Mouse (Mus musculus) hindbrain, embryonic 14.5 days (tissue): ENCODE data around the gene Tmem30b. TPM values are rescaled to one million over a fixed set of nuclear protein-coding genes. Genes with fewer than 3 reads are reported as not detected.

Experiments
- ATAC-seq: fragments of 200-750 bp; cut with Nextera tagmentation; 2 replicates; pipeline ENCODE4 v1.8.0; 2017; ENCODE audit warnings: moderate number of reproducible peaks, mild to moderate bottlenecking, moderate TSS enrichment, moderate library complexity; ENCODE audit not compliant: low FRiP score
- DNase-seq: peaks from one replicate; pipeline ENCODE4 v3.0.0-alpha.2; 2015; ENCODE audit warnings: low spot score
- H3K27ac ChIP-seq: fragments of 300-500 bp; sonication (generic); 2 replicates; pipeline ENCODE4 v1.5.1; 2014; ENCODE audit warnings: mild to moderate bottlenecking, moderate library complexity
- H3K27me3 ChIP-seq: fragments of 300-500 bp; sonication (generic); 2 replicates; pipeline ENCODE4 v1.6.1; 2014; ENCODE audit warnings: mild to moderate bottlenecking, low read length, mixed read lengths; ENCODE audit not compliant: control insufficient read depth, insufficient read depth
- H3K36me3 ChIP-seq: fragments of 300-500 bp; sonication (generic); replicated peaks from 2 replicates; pipeline ENCODE4 v1.6.1; 2014; ENCODE audit not compliant: control insufficient read depth, insufficient read depth
- H3K4me1 ChIP-seq: fragments of 300-500 bp; sonication (generic); replicated peaks from 2 replicates; pipeline ENCODE4 v1.6.1; 2014; ENCODE audit warnings: antibody characterized with exemption, low read length, mixed read lengths; ENCODE audit not compliant: control insufficient read depth, insufficient read depth
- H3K4me2 ChIP-seq: fragments of 300-500 bp; sonication (generic); replicated peaks from 2 replicates; pipeline ENCODE4 v1.6.1; 2014; ENCODE audit warnings: mild to moderate bottlenecking, moderate library complexity
- H3K4me3 ChIP-seq: fragments of 300-500 bp; sonication (generic); replicated peaks from 2 replicates; pipeline ENCODE4 v1.5.1; 2014; ENCODE audit warnings: mild to moderate bottlenecking, low read length
- H3K9ac ChIP-seq: fragments of 300-500 bp; sonication (generic); 2 replicates; pipeline ENCODE4 v1.6.1; 2014
- H3K9me3 ChIP-seq: fragments of 300-500 bp; sonication (generic); 2 replicates; pipeline ENCODE4 v1.6.1; 2016; ENCODE audit warnings: low read length; ENCODE audit not compliant: control insufficient read depth
- WGBS: fragments of 180-500 bp; shearing (Covaris S2); extraction: QIAGEN DNeasy Blood & Tissue Kit; methylation state at CpG from one replicate; pipeline ENCODE4 v1.1.7; 2014; 5-methylcytosine and 5-hydroxymethylcytosine counted together
- polyA plus RNA-seq: library from polyadenylated mRNA; unstranded; fragments of >200 nt; fragmentation: Nextera tagmentation; extraction: Ambion mirVana; gene quantifications from 2 replicates; pipeline ENCODE4 v1.2.1, GENCODE M21; 2014

The Tmem30b gene
- polyA plus RNA-seq = 0.15 and 0.26 TPM in 2 replicates

GRCm38 (mm10) chr12:73546086-73546711 lies at the start of gene Tmem30b:
Gene Tmem30b, minus strand, starts transcription at chr12:73546392.
- no peaks in the 10 kb centered on the region for H3K36me3 ChIP-seq
- peak within 1 kb of the TSS; percentile 51 for H3K4me2 ChIP-seq
- H3K4me3 ChIP-seq = peak within 1 kb of the TSS; percentile 36
- ATAC-seq (peak; percentile 14; the same call in 1 of the 2 replicates), DNase-seq (no peak)
- H3K4me1 ChIP-seq = peaks cover 12% of the 10 kb centered on the region; the same call in 1 of the 2 replicates
- H3K9me3 ChIP-seq = no peaks in the 10 kb centered on the region
- H3K27ac ChIP-seq = no peak within 1 kb of the TSS
- 3% methylated on average over 40 of the region's 61 CpGs for WGBS
- H3K27me3 ChIP-seq = peaks cover 90% of the 10 kb centered on the region
- 0 out of 2 replicates have a peak within 1 kb of the TSS, but pooled peaks have one; percentile 28 for H3K9ac ChIP-seq

- DNase-seq (no peak), ATAC-seq (no peak)
- Histone ChIP-seq H3K9me3 (no peaks in the 10 kb centered on the region), H3K4me3 (no peak overlapping the region), H3K36me3 (no peaks in the 10 kb centered on the region), H3K4me1 (no peaks in the 10 kb centered on the region), H3K27me3 (no peaks in the 10 kb centered on the region), H3K4me2 (no peak overlapping the region), H3K9ac (no peak overlapping the region), H3K27ac (no peak overlapping the region)
- WGBS = 77% methylated on average over 8 of the region's 8 CpGs
Observed at GRCm38 (mm10) chr12:73595226-73595625, 49.0 kb upstream of the Tmem30b start.

- Histone ChIP-seq H3K27me3 (no peaks in the 10 kb centered on the region), H3K4me1 (no peaks in the 10 kb centered on the region), H3K4me2 (no peak overlapping the region), H3K9me3 (no peaks in the 10 kb centered on the region), H3K9ac (no peak overlapping the region), H3K36me3 (no peaks in the 10 kb centered on the region), H3K4me3 (no peak overlapping the region), H3K27ac (no peak overlapping the region)
- DNase-seq (no peak), ATAC-seq (no peak)
- 91% methylated on average over 9 of the region's 9 CpGs for WGBS
Observed at GRCm38 (mm10) chr12:73594177-73594745, 48.1 kb upstream of the Tmem30b start.

- 88% methylated on average over 12 of the region's 12 CpGs for WGBS
- no peaks in the 10 kb centered on the region for H3K27me3 ChIP-seq
Observed at GRCm38 (mm10) chr12:73593021-73593798, 47.0 kb upstream of the Tmem30b start.

GRCm38 (mm10) chr12:73591625-73592024 lies 45.4 kb upstream of the Tmem30b start:
- Histone ChIP-seq H3K9ac (no peak overlapping the region), H3K4me3 (no peak overlapping the region), H3K4me1 (no peaks in the 10 kb centered on the region), H3K4me2 (no peak overlapping the region), H3K27ac (no peak overlapping the region), H3K9me3 (no peaks in the 10 kb centered on the region), H3K27me3 (peaks cover 12% of the 10 kb centered on the region), H3K36me3 (no peaks in the 10 kb centered on the region)
- ATAC-seq = no peak
- no peak for DNase-seq
- WGBS = 68% methylated on average over 9 of the region's 11 CpGs

More at GRCm38 (mm10) chr12:73593021-73593798, 47.0 kb upstream of the Tmem30b start:
- no peak overlapping the region for H3K9ac ChIP-seq
- H3K9me3 ChIP-seq = no peaks in the 10 kb centered on the region
- DNase-seq = no peak
- no peak overlapping the region for H3K4me3 ChIP-seq
- ATAC-seq = no peak
- no peaks in the 10 kb centered on the region for H3K36me3 ChIP-seq
- no peaks in the 10 kb centered on the region for H3K4me1 ChIP-seq
- H3K27ac ChIP-seq = no peak overlapping the region
- no peak overlapping the region for H3K4me2 ChIP-seq

GRCm38 (mm10) chr12:73590627-73591276 lies 44.6 kb upstream of the Tmem30b start:
- Histone ChIP-seq H3K4me3 (no peak overlapping the region), H3K4me1 (peaks cover 3% of the 10 kb centered on the region), H3K27ac (no peak overlapping the region), H3K9ac (no peak overlapping the region), H3K36me3 (no peaks in the 10 kb centered on the region), H3K4me2 (no peak overlapping the region), H3K9me3 (no peaks in the 10 kb centered on the region), H3K27me3 (peaks cover 18% of the 10 kb centered on the region)
- 67% methylated on average over 15 of the region's 15 CpGs for WGBS
- ATAC-seq (no peak), DNase-seq (no peak)

- Histone ChIP-seq H3K36me3 (no peaks in the 10 kb centered on the region), H3K27me3 (peaks cover 33% of the 10 kb centered on the region), H3K4me3 (no peak overlapping the region), H3K9ac (no peak overlapping the region), H3K9me3 (no peaks in the 10 kb centered on the region), H3K4me1 (peaks cover 15% of the 10 kb centered on the region), H3K4me2 (0 out of 2 replicates have a peak overlapping the region, but pooled peaks have one; percentile 4), H3K27ac (no peak overlapping the region)
- no peak for DNase-seq
- ATAC-seq = no peak
- 63% methylated on average over 3 of the region's 3 CpGs for WGBS
Observed at GRCm38 (mm10) chr12:73587262-73587661, 41.1 kb upstream of the Tmem30b start.

- no peak for ATAC-seq
- H3K27ac ChIP-seq = no peak overlapping the region
- H3K4me1 ChIP-seq = peaks cover 15% of the 10 kb centered on the region
- peak overlapping the region; percentile 92 for H3K4me2 ChIP-seq
- DNase-seq = no peak
- H3K4me3 ChIP-seq = peak overlapping the region; percentile 82
- H3K9me3 ChIP-seq = no peaks in the 10 kb centered on the region
- peak overlapping the region; percentile 78; the same call in 1 of the 2 replicates for H3K9ac ChIP-seq
- no peaks in the 10 kb centered on the region for H3K36me3 ChIP-seq
- WGBS = 1% methylated on average over 7 of the region's 7 CpGs
- peaks cover 33% of the 10 kb centered on the region for H3K27me3 ChIP-seq
Observed at GRCm38 (mm10) chr12:73585850-73586249, 39.7 kb upstream of the Tmem30b start.
